Mouse (Mus musculus): ENCODE results near the gene Spdl1. TPM values are rescaled to one million over a fixed set of nuclear protein-coding genes. Genes with fewer than 3 reads are reported as not detected.

The Spdl1 gene
- polyA plus RNA-seq, 1 experiment from 2014 or later, result 4.6 TPM

DNA sequence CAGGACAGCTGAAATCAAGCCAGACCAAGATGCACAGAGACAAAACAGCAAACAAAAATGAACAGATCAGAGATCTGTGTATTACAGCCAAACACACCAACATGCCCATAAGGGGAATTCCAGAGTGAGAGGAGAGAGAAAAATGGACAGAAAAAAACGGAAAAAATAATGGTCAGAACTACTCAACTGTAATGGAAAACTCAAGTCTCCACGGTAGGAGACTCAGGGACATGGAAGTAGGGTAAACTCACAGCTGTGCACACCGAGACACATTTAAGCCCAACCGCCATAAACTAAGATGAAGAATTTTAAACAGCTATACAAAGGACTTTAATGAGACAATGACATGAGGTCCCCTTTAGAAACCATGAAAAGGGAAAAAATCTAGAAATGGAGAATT is 73.9 kb downstream of the Spdl1 start:
- no peaks in the 10 kb centered on the region for H3K36me3 ChIP-seq (ENCODE audit: control insufficient read depth, insufficient read depth, low read length)
- H3K27me3 ChIP-seq (ENCODE audit: control insufficient read depth, insufficient read depth, low read length), result no peaks in the 10 kb centered on the region
- WGBS, result 88% methylated on average over 4 of the region's 4 CpGs
- no peaks in the 10 kb centered on the region for H3K9me3 ChIP-seq (ENCODE audit: control insufficient read depth, low read length)
- H3K4me1 ChIP-seq (ENCODE audit: control insufficient read depth, insufficient read depth, low read length), result no peaks in the 10 kb centered on the region
- no peak overlapping the region for H3K9ac ChIP-seq (replicated peaks; ENCODE audit: low read length)
- no peak for ATAC-seq (ENCODE audit: low FRiP score, low TSS enrichment)
- DNase-seq, result no peak
- no peak overlapping the region for H3K27ac ChIP-seq (replicated peaks; ENCODE audit: low read depth, low read length)
- no peak overlapping the region for H3K4me2 ChIP-seq (ENCODE audit: low read length)
- H3K4me3 ChIP-seq (replicated peaks; ENCODE audit: low read depth, low read length), result no peak overlapping the region

Other genes with a start within 250 kb of the Spdl1 start
- 0.51 and 0.62 TPM in 2 replicates for gene Dock2, start 49.7 kb downstream of the Spdl1 start, polyA plus RNA-seq (2014; fragmentation: Nextera tagmentation; extraction: Ambion mirVana)

All from midbrain, embryonic 14.5 days (tissue).